Mouse (Mus musculus) forebrain, embryonic 11.5 days (tissue): ENCODE data around the gene Klc4. TPM values are rescaled to one million over a fixed set of nuclear protein-coding genes. Genes with fewer than 3 reads are reported as not detected.
A peak's percentile ranks its signal among the peaks of the same experiment; 100 is the strongest.

Source experiments
- ATAC-seq: fragments of 200-750 bp; cut with Nextera tagmentation; replicated peaks from 2 replicates; pipeline ENCODE4 v1.8.0; 2017; ENCODE audit warnings: moderate TSS enrichment; ENCODE audit not compliant: low FRiP score
- DNase-seq: peaks from one replicate; pipeline ENCODE4 v3.0.0-alpha.2; 2017; ENCODE audit warnings: low spot score
- H3K27ac ChIP-seq: fragments of 300-500 bp; sonication (generic); 2 replicates; pipeline ENCODE4 v1.5.1; 2014; ENCODE audit warnings: low read depth, low read length
- H3K27me3 ChIP-seq: fragments of 300-500 bp; sonication (generic); 2 replicates; pipeline ENCODE4 v1.6.1; 2014; ENCODE audit warnings: mild to moderate bottlenecking, low read length, mixed read lengths; ENCODE audit not compliant: control insufficient read depth, insufficient read depth
- H3K36me3 ChIP-seq: fragments of 300-500 bp; sonication (generic); 2 replicates; pipeline ENCODE4 v1.6.1; 2014; ENCODE audit warnings: mild to moderate bottlenecking, low read length, moderate library complexity, mixed read lengths; ENCODE audit not compliant: control insufficient read depth, insufficient read depth
- H3K4me1 ChIP-seq: fragments of 300-500 bp; sonication (generic); replicated peaks from 2 replicates; pipeline ENCODE4 v1.6.1; 2014; ENCODE audit warnings: low read length, mixed read lengths; ENCODE audit not compliant: control insufficient read depth, insufficient read depth
- H3K4me2 ChIP-seq: fragments of 300-500 bp; sonication (generic); 2 replicates; pipeline ENCODE4 v1.6.1; 2014; ENCODE audit warnings: low read depth, mild to moderate bottlenecking, low read length, moderate library complexity, mixed read lengths; ENCODE audit not compliant: severe bottlenecking
- H3K4me3 ChIP-seq: fragments of 300-500 bp; sonication (generic); 2 replicates; pipeline ENCODE4 v1.5.1; 2014; ENCODE audit warnings: low read depth, low read length
- H3K9ac ChIP-seq: fragments of 300-500 bp; sonication (generic); 2 replicates; pipeline ENCODE4 v1.6.1; 2014; ENCODE audit warnings: low read length
- H3K9me3 ChIP-seq: fragments of 300-500 bp; sonication (generic); 2 replicates; pipeline ENCODE4 v1.6.1; 2016; ENCODE audit warnings: low read length, mixed read lengths; ENCODE audit not compliant: control insufficient read depth
- WGBS: fragments of 180-500 bp; shearing (Covaris S2); extraction: QIAGEN DNeasy Blood & Tissue Kit; methylation state at CpG from one replicate; pipeline ENCODE4 v1.1.7; 2014; 5-methylcytosine and 5-hydroxymethylcytosine counted together
- polyA plus RNA-seq: library from polyadenylated mRNA; unstranded; fragments of >200 nt; fragmentation: Nextera tagmentation; extraction: Ambion mirVana; gene quantifications from 2 replicates; pipeline ENCODE4 v1.2.1, GENCODE M21; 2014

Klc4 gene
- polyA plus RNA-seq, 1 experiment from 2014 or later = 35.8 TPM

GRCm38 (mm10) chr17:46648436-46648835 lies 2.6 kb upstream of the Klc4 start:
- no peaks in the 10 kb centered on the region for H3K27me3 ChIP-seq
- DNase-seq = no peak
- H3K9ac ChIP-seq = no peak overlapping the region
- H3K4me2 ChIP-seq = no peak overlapping the region
- WGBS = 95% methylated on average over 9 of the region's 9 CpGs
- no peaks in the 10 kb centered on the region for H3K9me3 ChIP-seq
- no peak overlapping the region for H3K27ac ChIP-seq
- no peaks in the 10 kb centered on the region for H3K36me3 ChIP-seq
- no peak for ATAC-seq
- no peak overlapping the region for H3K4me3 ChIP-seq
- peaks cover 27% of the 10 kb centered on the region for H3K4me1 ChIP-seq

GRCm38 (mm10) chr17:46647279-46647678 lies 1.5 kb upstream of the Klc4 start:
- H3K4me3 ChIP-seq = no peak overlapping the region
- 91% methylated on average over 7 of the region's 7 CpGs for WGBS
- no peaks in the 10 kb centered on the region for H3K9me3 ChIP-seq
- H3K36me3 ChIP-seq = no peaks in the 10 kb centered on the region
- no peak overlapping the region for H3K27ac ChIP-seq
- H3K4me2 ChIP-seq = no peak overlapping the region
- no peak for DNase-seq
- H3K4me1 ChIP-seq = peaks cover 27% of the 10 kb centered on the region
- no peaks in the 10 kb centered on the region for H3K27me3 ChIP-seq
- H3K9ac ChIP-seq = no peak overlapping the region
- ATAC-seq = no peak

GRCm38 (mm10) chr17:46646322-46646662 lies 470 bp upstream of the Klc4 start:
- DNase-seq (no peak), ATAC-seq (no peak)
- H3K4me3 ChIP-seq = peak overlapping the region; percentile 68
- H3K9me3 ChIP-seq = no peaks in the 10 kb centered on the region
- H3K4me1 ChIP-seq = peaks cover 20% of the 10 kb centered on the region
- under 1% methylated on average over 19 of the region's 19 CpGs for WGBS
- H3K4me2 ChIP-seq = peak overlapping the region; percentile 87
- H3K27me3 ChIP-seq = no peaks in the 10 kb centered on the region
- H3K9ac ChIP-seq = peak overlapping the region; percentile 73
- H3K27ac ChIP-seq = no peak overlapping the region
- no peaks in the 10 kb centered on the region for H3K36me3 ChIP-seq

- ATAC-seq (peak; percentile 7; the same call in 1 of the 2 replicates), DNase-seq (no peak)
- WGBS = 13% methylated on average over 11 of the region's 11 CpGs
- Histone ChIP-seq H3K4me2 (peak overlapping the region; percentile 96), H3K27me3 (no peaks in the 10 kb centered on the region), H3K36me3 (no peaks in the 10 kb centered on the region), H3K9me3 (no peaks in the 10 kb centered on the region), H3K9ac (peak overlapping the region; percentile 77), H3K27ac (no peak overlapping the region), H3K4me3 (peak overlapping the region; percentile 68), H3K4me1 (peaks cover 15% of the 10 kb centered on the region)
These were observed 826 bp downstream of the Klc4 start for GRCm38 (mm10) chr17:46644916-46645475.

GRCm38 (mm10) chr17:46644152-46644805 lies 1.5 kb downstream of the Klc4 start:
- Histone ChIP-seq H3K27ac (no peak overlapping the region), H3K4me2 (peak overlapping the region; percentile 96; the same call in 1 of the 2 replicates), H3K9ac (peak overlapping the region; percentile 77), H3K9me3 (no peaks in the 10 kb centered on the region), H3K27me3 (no peaks in the 10 kb centered on the region), H3K36me3 (no peaks in the 10 kb centered on the region), H3K4me3 (peak overlapping the region; percentile 68), H3K4me1 (peaks cover 11% of the 10 kb centered on the region)
- WGBS = 93% methylated on average over 12 of the region's 12 CpGs
- DNase-seq (no peak), ATAC-seq (no peak)

GRCm38 (mm10) chr17:46642060-46642459 lies 3.8 kb downstream of the Klc4 start:
- ATAC-seq (no peak), DNase-seq (no peak)
- H3K4me3 ChIP-seq = no peak overlapping the region
- H3K9ac ChIP-seq = no peak overlapping the region
- no peak overlapping the region for H3K4me2 ChIP-seq
- WGBS = 94% methylated on average over 17 of the region's 17 CpGs
- H3K4me1 ChIP-seq = peaks cover 11% of the 10 kb centered on the region
- no peaks in the 10 kb centered on the region for H3K36me3 ChIP-seq
- no peaks in the 10 kb centered on the region for H3K27me3 ChIP-seq
- H3K9me3 ChIP-seq = no peaks in the 10 kb centered on the region
- no peak overlapping the region for H3K27ac ChIP-seq

GRCm38 (mm10) chr17:46639929-46640328 lies 5.9 kb downstream of the Klc4 start:
- H3K4me1 ChIP-seq = peaks cover 2% of the 10 kb centered on the region; the same call in 1 of the 2 replicates
- DNase-seq (no peak), ATAC-seq (no peak)
- no peaks in the 10 kb centered on the region for H3K9me3 ChIP-seq
- WGBS = 87% methylated on average over 9 of the region's 9 CpGs
- H3K4me3 ChIP-seq = no peak overlapping the region
- H3K27me3 ChIP-seq = no peaks in the 10 kb centered on the region
- H3K36me3 ChIP-seq = no peaks in the 10 kb centered on the region
- no peak overlapping the region for H3K27ac ChIP-seq
- no peak overlapping the region for H3K4me2 ChIP-seq
- H3K9ac ChIP-seq = no peak overlapping the region

GRCm38 (mm10) chr17:46636831-46637523 lies 8.8 kb downstream of the Klc4 start:
- Histone ChIP-seq H3K4me1 (no peaks in the 10 kb centered on the region), H3K9ac (no peak overlapping the region), H3K4me3 (no peak overlapping the region), H3K27me3 (no peaks in the 10 kb centered on the region), H3K27ac (no peak overlapping the region), H3K9me3 (no peaks in the 10 kb centered on the region), H3K36me3 (no peaks in the 10 kb centered on the region), H3K4me2 (no peak overlapping the region)
- no peak for DNase-seq
- no peak for ATAC-seq
- WGBS = 27% methylated on average over 15 of the region's 15 CpGs
